Mouse (Mus musculus): ENCODE measurements around the gene Klhl5.

Klhl5 gene

DNA sequence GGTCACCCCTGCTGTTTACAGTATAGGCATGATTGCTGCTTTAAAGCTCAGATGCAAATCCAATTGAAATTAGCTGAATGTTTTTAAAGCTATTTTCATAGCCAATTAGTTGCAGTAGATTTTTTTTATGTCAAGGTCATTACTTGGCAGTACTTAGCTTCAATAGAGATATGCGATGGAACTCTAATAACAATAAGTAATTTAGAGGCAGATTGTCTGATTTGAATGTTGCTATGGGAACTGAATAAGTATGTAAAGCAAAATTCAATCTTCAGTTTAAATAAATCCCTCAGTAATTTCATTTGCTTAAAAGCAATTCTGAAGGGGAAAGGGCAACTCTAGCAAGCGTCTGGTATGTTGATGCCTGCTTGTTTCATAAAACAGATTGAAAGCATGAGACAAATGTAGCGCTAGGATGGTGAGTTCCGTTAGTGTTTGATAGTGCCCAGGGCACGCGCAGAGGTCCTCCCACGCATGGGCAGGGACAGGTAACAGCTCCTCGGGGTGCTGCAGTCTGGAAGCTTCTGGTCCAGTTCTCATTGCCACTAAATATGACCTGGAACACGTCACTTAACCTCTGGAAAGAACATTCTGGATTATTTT lies 38.3 kb downstream of the Klhl5 start:
- in situ Hi-C loops (cut with MboI, MseI) = no loop called here

DNA sequence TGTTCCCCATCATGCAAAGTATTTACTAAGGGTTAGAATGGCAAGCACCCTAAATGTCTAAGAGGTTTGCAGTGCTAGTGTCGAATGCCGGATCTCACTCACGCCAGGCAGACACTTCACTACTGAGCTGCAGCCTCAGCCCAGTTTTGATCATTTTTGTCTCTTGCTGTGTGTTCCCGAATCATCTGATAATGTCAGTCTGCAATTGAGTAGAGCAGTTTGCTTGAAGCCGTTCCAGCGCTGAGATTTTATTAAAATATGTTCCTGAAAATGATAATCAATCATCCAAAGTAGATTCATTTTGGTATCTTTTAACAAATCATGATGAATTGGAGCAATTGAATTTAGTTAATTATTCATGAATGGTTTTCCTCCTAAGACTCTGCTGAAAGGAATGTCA lies 39.4 kb downstream of the Klhl5 start:
- in situ Hi-C loops (cut with MboI, MseI) = no loop called here

DNA sequence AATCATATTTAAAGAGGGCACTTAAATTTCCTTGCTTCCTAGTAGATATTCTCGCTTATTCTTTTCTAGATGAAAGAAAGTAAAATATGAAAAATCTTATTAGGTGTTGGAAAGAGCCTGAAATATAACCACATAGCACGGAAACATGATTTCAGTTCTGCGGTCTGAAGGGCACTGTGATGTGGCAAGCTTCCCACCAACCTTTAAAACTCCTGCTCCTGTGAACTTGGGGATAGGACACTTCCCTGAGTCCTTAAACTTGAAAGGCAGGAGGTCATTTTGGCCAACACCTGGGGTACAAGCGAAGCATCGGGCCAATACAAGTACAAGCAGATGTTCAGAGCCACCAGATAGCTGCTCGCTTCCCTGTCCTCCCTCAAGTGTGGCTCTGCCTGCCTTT lies 42.4 kb downstream of the Klhl5 start:
- in situ Hi-C loops (cut with MboI, MseI) = no loop called here

DNA sequence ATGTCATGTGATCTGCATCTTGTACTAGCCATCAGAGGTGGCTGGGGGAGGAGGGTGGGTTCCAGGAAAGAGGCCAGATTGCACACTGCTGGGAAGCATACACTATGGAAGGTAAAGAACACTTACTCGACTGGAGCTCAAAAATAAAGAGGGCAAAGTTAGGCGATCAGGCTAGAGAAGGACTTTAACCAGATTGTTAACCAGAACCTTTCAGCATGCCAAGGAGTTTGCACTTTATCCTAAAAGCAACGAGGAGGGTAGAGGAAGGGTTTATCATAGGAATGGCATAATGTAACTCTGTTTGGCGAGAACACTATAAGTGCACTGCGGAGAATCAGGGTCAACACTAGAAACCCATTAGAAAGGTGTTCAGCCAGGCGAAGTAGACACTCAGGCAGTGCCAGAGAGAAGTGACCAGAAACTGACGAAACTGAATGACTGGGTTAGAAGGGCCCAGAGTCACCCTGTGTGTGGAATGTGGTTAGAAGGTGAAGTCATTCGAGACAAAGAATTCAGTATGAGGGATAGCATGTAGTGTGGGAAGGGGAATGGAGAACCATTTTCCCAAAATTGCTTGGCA lies 43.1 kb downstream of the Klhl5 start:
- in situ Hi-C loops (cut with MboI, MseI) = no loop called here

DNA sequence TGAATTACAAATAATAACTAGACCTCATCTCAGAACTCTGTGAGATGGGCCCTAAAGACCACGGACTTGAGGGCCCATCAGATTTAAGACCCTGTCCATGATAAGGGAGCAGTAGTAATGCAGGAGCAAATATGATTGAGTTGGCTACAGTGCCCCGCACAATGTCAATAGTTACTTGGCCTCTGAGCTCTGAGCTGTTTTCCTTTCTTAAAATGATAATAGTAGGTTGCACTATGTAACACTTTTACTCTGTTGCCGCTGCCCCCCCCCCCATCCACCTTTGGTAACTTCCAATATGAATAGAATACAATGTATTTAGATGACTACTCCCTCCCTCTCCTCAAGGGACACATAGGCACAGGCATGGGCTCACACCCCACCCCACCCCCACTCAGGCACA lies 43.9 kb downstream of the Klhl5 start:
- in situ Hi-C loops (cut with MboI, MseI) = no loop called here

DNA sequence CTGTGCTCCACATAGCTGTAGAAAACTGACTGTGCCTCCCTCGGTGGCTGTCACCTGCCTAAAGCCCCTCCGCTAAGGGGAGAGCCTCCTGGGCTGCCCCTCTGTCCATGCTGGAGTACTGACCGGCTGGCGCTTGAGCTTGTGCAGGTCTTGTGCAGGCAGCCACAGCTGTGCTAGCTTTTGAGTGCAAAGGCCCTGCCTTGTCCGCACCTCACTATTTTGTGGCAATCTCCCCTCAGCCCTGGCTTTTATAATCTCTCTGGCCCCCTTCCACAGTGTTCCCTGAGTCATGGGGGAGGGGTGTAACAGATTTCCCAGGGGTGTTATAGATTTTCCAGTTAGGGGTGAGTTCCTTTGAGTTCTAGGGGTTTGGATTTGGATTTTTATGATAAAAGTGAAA lies 44.4 kb downstream of the Klhl5 start:
- in situ Hi-C loops (cut with MboI, MseI) = no loop called here

DNA sequence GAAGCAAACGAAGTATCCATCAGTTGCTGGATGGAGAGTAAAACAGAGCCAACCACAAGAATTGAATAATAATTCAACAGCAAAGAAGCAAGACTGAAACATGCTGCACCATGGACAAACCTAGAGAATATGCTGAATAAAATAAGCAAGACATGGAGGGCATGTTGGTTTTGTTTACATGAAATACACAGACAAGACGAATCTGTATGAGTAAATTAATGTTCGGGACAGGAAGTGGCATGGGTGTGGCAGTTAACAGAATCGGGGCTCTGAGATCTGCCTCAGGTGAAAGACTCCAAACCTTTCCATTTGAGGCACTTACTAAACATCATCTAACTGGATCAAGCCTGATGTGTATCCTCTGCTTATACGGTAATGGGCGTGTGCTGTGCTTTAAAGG lies 46.9 kb downstream of the Klhl5 start:
- in situ Hi-C loops (cut with MboI, MseI) = no loop called here

DNA sequence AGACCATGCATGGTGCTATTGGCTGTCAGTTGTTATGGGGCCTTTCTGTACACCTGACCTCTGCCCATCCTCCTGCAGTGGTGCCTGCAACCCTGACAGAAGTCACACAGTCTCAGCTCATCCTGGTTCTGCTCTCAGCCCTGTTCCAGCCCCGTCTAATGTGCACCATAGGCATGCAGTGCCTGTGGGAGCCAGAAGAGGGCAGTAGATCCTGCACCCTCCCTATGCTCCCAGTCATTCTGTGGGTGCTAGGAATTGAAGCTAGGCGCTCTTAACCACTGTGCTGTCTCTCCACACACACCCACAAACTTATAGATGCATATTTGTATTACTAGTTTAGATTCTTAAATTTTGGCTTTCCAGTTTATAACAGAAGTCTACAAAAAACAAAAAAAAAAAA lies 49.5 kb downstream of the Klhl5 start:
- in situ Hi-C loops (cut with MboI, MseI) = no loop called here

DNA sequence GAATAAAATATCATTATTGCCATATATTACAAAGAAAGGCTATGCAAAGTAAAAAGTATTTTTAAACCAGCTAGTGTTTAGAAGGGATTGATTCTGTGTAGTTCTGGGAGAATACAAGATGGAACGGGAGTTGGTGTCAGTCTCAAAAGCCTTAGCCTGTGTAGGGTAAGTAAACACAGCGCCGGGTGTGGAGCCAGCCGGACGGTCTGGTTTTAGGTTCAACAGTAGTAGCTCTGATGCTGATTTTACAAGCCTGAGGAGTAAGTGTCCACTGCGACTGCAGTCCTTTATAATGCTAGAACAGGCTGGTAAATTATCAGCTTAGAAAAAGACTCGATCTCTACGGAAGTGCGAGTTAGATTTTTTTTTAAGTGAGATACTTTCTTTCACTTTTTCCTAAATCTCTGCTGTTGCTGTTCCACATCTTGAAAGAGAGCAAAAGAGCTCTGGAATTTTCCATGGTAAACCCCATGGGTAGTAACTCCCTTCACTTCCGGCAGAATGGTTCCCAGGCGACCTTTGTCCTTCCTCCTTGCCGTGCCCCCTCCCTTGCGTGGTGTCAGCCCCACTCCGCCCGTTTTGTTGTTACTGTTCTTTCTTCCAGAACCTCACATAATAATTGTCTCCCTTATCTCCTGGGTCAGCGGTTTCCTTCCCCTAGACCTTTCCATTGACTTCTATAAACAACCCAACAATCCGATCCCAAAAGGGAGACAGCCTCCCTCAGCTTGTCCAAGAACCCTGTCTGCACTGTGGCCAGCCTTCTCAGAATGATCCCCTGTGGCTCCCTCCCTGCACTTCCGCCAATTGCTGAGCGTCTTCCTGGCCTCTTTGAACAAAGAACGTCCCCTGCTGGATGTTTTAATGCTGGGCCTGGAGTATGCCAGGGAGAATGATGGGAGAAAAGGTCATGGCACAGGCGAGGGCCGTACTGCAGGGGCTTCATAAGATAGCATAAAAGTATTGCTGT lies 50.4 kb downstream of the Klhl5 start:
- in situ Hi-C loops (cut with MboI, MseI) = no loop called here

DNA sequence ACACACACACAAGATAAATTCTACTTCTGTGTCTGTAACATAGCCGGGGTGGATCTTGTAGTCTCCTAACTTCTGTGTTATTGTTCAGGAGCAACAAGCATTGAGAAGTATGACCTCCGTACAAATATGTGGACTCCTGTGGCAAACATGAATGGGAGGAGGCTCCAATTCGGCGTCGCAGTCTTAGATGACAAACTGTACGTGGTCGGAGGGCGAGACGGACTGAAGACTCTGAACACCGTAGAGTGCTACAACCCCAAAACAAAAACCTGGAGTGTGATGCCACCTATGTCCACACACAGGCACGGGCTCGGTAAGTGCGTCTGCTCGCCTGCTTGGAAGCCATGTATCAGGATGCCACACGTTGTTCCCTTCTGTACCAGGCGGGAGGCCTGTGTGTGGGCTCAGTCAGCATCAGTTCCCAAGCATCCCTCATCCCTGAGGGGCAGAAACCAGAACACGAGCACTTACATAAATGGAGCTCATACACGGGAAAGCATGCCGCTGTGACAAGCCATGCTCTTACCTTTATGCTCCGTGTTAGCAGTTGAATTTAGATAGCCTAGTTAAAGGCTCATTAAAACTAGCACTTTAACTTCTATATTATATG lies 51.5 kb downstream of the Klhl5 start:
- in situ Hi-C loops (cut with MboI, MseI) = no loop called here

DNA sequence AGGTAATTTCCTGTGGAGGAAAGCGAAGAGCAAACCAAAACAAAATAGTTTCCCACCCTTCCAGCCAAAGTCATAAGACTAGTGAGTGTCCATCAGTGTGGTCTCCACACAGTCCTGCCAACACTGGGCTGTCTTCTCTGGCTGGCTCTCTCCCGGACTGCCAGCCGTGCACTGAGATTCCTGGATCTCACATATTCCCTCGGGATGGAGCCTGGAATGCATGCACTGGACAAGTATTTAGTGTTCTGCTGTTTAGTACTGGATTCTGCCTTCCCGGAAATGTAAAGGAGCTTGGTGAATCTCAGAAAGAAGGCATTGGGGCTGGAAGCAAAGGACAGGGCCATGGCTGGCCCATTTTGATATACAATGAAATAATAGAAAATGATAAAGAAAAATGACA lies 55.7 kb downstream of the Klhl5 start:
- in situ Hi-C loops (cut with MboI, MseI) = no loop called here

DNA sequence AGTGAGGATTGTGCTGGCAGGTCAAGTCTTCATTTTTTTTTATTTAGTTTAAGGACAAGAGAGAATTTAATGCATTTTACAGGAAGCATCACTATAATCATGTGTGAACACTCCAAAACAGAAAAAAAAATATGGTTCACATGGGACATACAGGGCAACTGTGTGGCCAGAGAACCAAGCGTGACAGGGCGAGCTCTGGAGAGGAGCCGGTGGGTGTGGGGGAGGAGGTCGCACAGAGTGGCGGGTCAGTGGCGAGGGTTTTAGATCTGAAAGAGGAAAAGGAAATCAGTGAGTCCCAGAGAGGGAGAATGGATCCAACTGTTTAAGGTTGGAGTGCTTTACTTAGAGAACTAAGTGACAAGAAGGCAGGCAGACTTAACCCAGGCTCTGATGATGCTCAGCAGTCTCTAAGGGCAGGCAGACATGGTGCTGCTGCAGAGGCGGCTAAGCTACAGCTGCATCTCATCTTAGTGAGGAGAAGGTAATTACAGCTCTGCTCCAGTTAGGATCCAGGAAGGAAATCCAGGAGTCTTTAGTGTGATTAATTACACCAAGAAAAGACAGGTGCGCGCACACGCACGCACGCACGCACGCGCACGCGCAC lies 56.3 kb downstream of the Klhl5 start:
- in situ Hi-C loops (cut with MboI, MseI) = no loop called here

DNA sequence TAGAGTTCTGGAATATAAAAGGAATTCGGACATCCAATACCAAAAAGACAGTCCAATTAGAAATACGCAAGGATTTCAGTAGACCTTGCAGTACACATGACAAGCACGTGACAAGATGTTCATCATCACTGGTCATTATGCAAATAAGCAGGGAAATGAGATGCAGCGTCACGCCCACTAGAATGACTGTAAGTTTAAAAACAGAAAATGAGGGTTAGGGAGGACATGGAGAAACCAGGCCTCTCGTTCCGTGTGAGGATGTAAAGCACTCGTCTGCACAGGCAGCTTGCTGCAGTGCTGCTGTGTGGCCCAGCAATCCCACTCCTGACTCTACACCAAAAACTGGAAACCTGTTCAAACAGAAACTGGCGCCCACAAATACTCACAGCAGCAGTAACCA lies 62.9 kb downstream of the Klhl5 start:
- in situ Hi-C loops (cut with MboI, MseI) = loop anchor here in 1 of 2 experiments (5.0 kb wide), 1 partner anchor 92 kb away; no protein-coding TSS in a partner anchor

DNA sequence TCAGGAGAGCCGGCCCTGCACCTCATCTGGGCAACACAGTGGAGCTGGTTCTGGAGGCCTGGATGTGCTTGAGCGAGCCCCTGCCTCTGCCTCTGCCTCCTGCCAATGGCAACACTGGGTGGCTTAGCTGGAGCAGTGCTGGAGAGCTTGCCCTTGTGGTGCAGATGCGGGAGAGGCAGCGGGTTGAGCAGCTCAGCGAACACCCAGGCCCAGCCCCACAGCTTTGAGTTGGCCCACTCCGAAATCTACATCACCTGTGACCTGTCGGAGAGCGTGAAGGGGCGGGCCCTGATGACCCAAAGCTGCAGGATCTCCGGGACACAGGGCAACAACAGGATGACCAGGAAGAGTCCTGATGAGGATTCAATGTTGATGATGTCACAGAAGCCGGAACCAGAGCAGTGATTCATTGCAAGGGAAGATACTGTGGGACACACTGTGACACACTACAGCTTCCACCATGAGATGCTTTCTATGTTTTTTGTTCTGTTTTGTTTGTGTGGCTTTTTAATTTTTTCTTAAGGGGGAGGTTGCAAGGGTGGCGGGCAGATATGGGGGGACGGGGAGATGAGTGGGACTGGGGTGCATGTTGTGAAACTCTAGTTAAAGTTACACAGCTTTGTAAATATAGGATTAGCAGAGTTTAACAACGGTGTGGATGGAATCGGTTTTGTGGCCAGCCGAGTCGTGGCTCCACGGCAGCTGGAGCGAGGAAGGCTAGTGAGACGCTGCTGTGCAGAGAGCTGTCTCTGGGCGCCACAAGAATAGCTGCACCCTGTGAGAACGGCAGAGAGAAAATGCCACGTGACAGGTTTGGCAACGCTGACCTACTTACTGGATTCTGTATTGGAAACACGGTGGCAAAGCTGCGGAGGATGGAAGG lies 67.9 kb downstream of the Klhl5 start:
- in situ Hi-C loops (cut with MboI, MseI) = no loop called here

DNA sequence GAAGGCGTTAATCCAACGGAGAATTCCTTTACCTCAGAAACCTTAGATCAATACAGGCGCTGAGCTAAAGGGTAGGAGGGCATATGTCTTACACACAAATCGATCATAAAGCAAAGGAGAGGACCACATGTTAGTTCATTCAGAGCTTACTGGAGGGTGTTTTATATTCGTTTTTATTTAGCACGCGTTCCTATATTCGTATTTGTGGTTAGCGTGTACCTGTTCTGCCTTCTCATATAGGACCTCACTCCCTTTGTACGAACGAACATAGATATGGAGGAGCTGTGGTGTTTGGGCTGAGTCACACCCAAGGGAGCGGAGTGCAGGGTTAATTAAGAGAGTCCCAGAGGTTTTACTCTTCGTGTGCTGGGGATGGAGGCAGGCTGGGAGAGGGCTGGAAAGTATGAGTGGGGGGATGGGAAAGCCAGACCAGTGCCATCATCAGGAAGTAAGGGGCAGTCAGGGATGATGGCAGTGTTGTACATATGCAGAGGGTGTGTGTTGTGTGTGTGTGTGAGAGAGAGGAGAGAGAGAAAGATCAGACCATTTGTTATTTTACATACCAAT lies 68.7 kb downstream of the Klhl5 start:
- in situ Hi-C loops (cut with MboI, MseI) = no loop called here

DNA sequence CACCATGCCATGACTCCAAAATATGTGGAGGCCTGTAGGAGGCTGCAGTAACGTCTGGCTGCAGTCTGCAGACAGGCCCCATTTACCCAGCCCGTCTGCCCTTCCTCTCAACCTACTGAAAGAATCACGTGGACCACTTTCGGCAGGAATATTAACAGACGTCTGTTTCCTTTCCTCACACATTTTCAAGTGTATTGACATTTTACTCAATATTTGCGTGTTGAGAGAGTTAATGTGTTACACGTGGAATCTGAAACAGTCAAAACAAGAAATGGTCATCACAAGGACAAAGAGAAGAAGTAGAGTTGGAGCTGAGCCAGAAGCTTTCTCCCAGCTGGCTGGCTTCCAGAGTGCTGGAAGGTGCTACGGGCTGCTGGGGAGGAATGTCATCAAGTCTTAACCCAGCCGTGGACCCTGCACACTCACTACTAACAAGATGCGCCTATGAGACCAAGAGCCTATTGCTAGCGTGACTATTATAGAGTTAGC lies 69.7 kb downstream of the Klhl5 start:
- in situ Hi-C loops (cut with MboI, MseI) = no loop called here

DNA sequence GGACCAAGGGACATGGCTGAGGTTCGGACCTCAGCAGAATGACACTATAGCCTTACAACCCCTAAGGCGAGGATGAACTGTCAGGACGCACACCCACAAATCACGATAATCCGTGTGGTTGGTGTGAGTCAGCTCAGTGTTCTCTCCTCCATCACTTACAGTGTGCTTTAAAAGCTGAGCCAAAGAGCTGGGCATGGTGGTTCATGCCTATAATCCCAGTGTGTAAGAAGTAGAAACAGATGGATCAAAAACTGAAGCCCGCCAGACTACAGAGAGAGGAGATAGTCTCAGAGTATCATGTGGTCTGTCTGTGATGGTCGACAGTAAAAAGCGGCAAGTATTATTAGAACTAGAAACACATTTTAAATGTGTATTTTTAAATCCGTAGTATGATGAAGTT lies 71.1 kb downstream of the Klhl5 start:
- in situ Hi-C loops (cut with MboI, MseI) = no loop called here

DNA sequence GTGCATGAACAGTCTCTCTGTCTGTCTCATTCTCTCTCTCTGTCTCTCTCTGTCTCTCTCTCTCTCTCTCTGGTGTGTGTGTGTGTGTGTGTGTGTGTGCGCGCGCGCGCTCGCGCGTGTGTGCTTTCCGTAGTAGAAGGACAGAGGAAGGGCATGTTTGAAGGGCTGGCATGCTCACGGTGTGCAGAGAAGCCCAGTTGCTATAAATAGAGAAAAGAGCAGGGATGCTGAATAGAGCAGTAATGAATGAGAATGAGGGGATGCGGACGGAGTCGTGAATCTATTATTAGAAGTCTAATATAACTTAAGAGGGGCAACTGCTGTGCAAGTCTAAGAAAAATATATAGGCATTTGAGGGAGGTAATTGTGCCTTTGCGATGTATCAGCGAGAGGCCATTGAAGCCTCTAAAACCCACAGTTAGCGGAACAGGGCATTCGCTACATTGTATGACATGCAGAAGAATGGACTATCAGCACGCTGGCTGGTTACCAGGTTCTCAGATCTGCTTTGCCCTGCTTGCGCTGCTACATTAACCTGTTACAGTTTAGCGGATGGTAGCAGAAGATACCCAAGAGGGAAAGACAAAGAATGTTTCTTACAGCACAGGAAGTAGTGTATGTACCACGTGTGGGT lies 73.9 kb downstream of the Klhl5 start:
- in situ Hi-C loops (cut with MboI, MseI) = no loop called here

DNA sequence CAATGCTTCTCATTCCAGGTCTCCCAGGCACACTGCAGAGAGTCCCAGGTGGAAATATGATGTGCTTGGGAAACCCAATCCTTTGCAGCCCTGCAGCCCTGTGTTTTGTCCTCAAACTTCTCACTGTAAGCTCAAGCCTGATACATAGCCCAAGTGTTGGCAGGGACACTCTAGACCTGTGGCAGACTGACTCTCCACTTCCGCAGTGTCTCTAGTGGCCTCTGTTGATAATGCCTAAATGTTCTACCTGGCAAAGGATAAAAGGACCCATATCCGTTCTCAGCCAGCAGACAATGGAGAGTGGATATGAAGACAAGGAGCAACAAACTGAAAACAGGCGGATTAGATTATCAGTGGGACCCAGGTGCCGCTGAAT lies 74.4 kb downstream of the Klhl5 start:
- in situ Hi-C loops (cut with MboI, MseI) = no loop called here

DNA sequence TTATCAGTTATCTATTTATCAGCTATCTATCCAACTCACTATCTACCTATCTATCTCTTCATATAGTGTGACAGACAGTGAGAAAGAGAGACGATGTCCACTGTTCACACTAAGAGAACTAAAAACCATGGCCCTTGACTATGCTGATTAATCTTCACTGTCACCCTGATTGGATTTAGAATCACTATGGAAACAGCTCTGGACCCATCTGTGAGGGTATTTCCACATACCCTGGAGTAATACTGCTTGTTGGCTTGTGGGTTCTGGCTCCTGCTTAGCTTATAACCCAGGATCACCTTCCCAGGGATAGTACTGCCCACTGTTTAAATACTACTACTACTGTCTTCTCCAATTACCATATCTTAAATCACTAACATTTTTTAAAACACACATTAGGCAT lies 74.9 kb downstream of the Klhl5 start:
- in situ Hi-C loops (cut with MboI, MseI) = no loop called here

Measured in T-helper 17 cell (primary cell).